Mouse (Mus musculus): ENCODE measurements around the gene Slc39a10. TPM values are rescaled to one million over a fixed set of nuclear protein-coding genes. Genes with fewer than 3 reads are reported as not detected.

Slc39a10 gene
- polyA plus RNA-seq, 1 experiment from 2014 or later = 83.9 TPM

GRCm38 (mm10) chr1:46914349-46914748, 21.7 kb upstream of the Slc39a10 start:
- DNase-seq (ENCODE audit: low spot score) (no peak), ATAC-seq (ENCODE audit: insufficient read depth, low FRiP score, low TSS enrichment) (no peak)
- H3K4me1 ChIP-seq (ENCODE audit: control insufficient read depth, insufficient read depth, low read length) = no peaks in the 10 kb centered on the region
- no peaks in the 10 kb centered on the region for H3K36me3 ChIP-seq (ENCODE audit: control insufficient read depth, insufficient read depth, low read length)
- no peaks in the 10 kb centered on the region for H3K27me3 ChIP-seq (ENCODE audit: control insufficient read depth, insufficient read depth, low read length)
- H3K9ac ChIP-seq (ENCODE audit: low read length) = no peak overlapping the region
- H3K27ac ChIP-seq (ENCODE audit: low read depth, low read length) = no peak overlapping the region
- no peaks in the 10 kb centered on the region for H3K9me3 ChIP-seq (ENCODE audit: control insufficient read depth, low read length)
- 60% methylated on average over 1 of the region's 1 CpGs for WGBS
- H3K4me2 ChIP-seq (ENCODE audit: low read depth) = no peak overlapping the region
- no peak overlapping the region for H3K4me3 ChIP-seq (ENCODE audit: low read depth, low read length)

GRCm38 (mm10) chr1:46912506-46913156, 20.0 kb upstream of the Slc39a10 start:
- no peak for ATAC-seq (ENCODE audit: insufficient read depth, low FRiP score, low TSS enrichment)
- Histone ChIP-seq H3K4me3 (ENCODE audit: low read depth, low read length) (no peak overlapping the region), H3K36me3 (ENCODE audit: control insufficient read depth, insufficient read depth, low read length) (no peaks in the 10 kb centered on the region), H3K27me3 (ENCODE audit: control insufficient read depth, insufficient read depth, low read length) (no peaks in the 10 kb centered on the region), H3K27ac (ENCODE audit: low read depth, low read length) (no peak overlapping the region), H3K4me1 (ENCODE audit: control insufficient read depth, insufficient read depth, low read length) (no peaks in the 10 kb centered on the region), H3K9me3 (ENCODE audit: control insufficient read depth, low read length) (no peaks in the 10 kb centered on the region), H3K9ac (ENCODE audit: low read length) (no peak overlapping the region), H3K4me2 (ENCODE audit: low read depth) (no peak overlapping the region)
- WGBS = 85% methylated on average over 1 of the region's 1 CpGs
- no peak for DNase-seq (ENCODE audit: low spot score)

GRCm38 (mm10) chr1:46910154-46910553, 17.5 kb upstream of the Slc39a10 start:
- Histone ChIP-seq H3K4me1 (ENCODE audit: control insufficient read depth, insufficient read depth, low read length) (no peaks in the 10 kb centered on the region), H3K9me3 (ENCODE audit: control insufficient read depth, low read length) (no peaks in the 10 kb centered on the region), H3K9ac (ENCODE audit: low read length) (no peak overlapping the region), H3K4me2 (ENCODE audit: low read depth) (no peak overlapping the region), H3K27me3 (ENCODE audit: control insufficient read depth, insufficient read depth, low read length) (no peaks in the 10 kb centered on the region), H3K4me3 (ENCODE audit: low read depth, low read length) (no peak overlapping the region), H3K27ac (ENCODE audit: low read depth, low read length) (no peak overlapping the region), H3K36me3 (ENCODE audit: control insufficient read depth, insufficient read depth, low read length) (no peaks in the 10 kb centered on the region)
- ATAC-seq (ENCODE audit: insufficient read depth, low FRiP score, low TSS enrichment) (no peak), DNase-seq (ENCODE audit: low spot score) (no peak)
- 80% methylated on average over 3 of the region's 3 CpGs for WGBS

DNA sequence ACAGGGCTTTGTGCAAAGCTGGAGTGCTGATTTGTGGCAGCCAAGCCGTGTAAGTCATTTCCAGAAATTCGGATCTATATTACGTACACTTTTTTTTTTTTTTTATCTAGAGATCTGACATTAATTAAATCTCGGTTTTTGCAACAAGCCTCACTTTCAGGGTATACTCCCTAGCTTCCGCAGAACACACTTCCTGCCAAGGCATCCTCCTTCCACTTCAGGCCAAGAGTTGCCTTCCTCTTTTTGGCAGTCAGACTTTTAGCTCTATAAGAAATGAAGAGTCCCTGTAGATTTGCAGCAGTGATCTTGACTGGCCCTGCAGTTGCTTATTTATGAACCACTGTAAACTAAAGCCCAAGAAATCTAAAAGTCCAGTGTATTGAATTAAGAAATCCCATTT, 13.1 kb upstream of the Slc39a10 start:
- no peak for DNase-seq (ENCODE audit: low spot score)
- no peak overlapping the region for H3K4me3 ChIP-seq (ENCODE audit: low read depth, low read length)
- ATAC-seq (ENCODE audit: insufficient read depth, low FRiP score, low TSS enrichment) = no peak
- H3K4me1 ChIP-seq (ENCODE audit: control insufficient read depth, insufficient read depth, low read length) = no peaks in the 10 kb centered on the region
- H3K27me3 ChIP-seq (ENCODE audit: control insufficient read depth, insufficient read depth, low read length) = no peaks in the 10 kb centered on the region
- no peak overlapping the region for H3K9ac ChIP-seq (ENCODE audit: low read length)
- no peaks in the 10 kb centered on the region for H3K9me3 ChIP-seq (ENCODE audit: control insufficient read depth, low read length)
- H3K36me3 ChIP-seq (ENCODE audit: control insufficient read depth, insufficient read depth, low read length) = no peaks in the 10 kb centered on the region
- no peak overlapping the region for H3K27ac ChIP-seq (ENCODE audit: low read depth, low read length)
- no peak overlapping the region for H3K4me2 ChIP-seq (ENCODE audit: low read depth)
- 91% methylated on average over 5 of the region's 5 CpGs for WGBS

- 84% methylated on average over 2 of the region's 2 CpGs for WGBS
- H3K9ac ChIP-seq (ENCODE audit: low read length) = no peak overlapping the region
- H3K4me2 ChIP-seq (ENCODE audit: low read depth) = no peak overlapping the region
- DNase-seq (ENCODE audit: low spot score) = no peak
- H3K27ac ChIP-seq (ENCODE audit: low read depth, low read length) = no peak overlapping the region
- H3K4me3 ChIP-seq (ENCODE audit: low read depth, low read length) = no peak overlapping the region
- H3K4me1 ChIP-seq (ENCODE audit: control insufficient read depth, insufficient read depth, low read length) = no peaks in the 10 kb centered on the region
- no peak for ATAC-seq (ENCODE audit: insufficient read depth, low FRiP score, low TSS enrichment)
- no peaks in the 10 kb centered on the region for H3K36me3 ChIP-seq (ENCODE audit: control insufficient read depth, insufficient read depth, low read length)
- no peaks in the 10 kb centered on the region for H3K27me3 ChIP-seq (ENCODE audit: control insufficient read depth, insufficient read depth, low read length)
- no peaks in the 10 kb centered on the region for H3K9me3 ChIP-seq (ENCODE audit: control insufficient read depth, low read length)
Observed at GRCm38 (mm10) chr1:46902102-46902683, 9.5 kb upstream of the Slc39a10 start.

DNA sequence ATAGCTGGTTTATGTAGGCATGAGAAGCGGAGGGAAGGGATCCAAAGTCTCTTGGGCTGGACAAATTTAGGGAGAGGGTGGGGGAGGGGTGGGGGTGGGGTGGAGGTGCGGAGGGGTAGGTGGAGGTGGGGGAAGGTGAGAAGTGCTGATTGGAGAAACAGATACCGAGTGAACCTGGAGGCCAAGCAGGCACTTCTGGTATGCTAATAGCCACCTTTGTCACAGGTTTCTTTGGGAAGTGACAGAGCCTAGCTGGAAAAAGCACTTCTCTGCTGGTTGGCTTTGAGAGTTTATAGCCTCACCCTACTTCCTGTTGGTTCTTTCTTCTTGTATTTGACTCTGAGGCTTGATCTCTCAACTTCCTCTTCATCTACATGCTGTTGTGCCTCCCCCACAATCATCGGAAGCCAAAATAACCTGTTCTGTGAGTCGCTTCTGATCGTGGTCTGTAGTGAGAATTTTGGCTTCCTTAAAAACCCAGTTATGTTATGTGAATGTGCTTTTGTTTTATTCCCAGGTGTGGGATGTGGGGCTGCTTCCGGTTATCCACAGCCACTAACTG, 1.7 kb upstream of the Slc39a10 start:
- DNase-seq (ENCODE audit: low spot score) (no peak), ATAC-seq (ENCODE audit: insufficient read depth, low FRiP score, low TSS enrichment) (no peak)
- H3K36me3 ChIP-seq (ENCODE audit: control insufficient read depth, insufficient read depth, low read length) = no peaks in the 10 kb centered on the region
- H3K9ac ChIP-seq (ENCODE audit: low read length) = no peak overlapping the region
- H3K27ac ChIP-seq (ENCODE audit: low read depth, low read length) = no peak overlapping the region
- WGBS = 27% methylated on average over 7 of the region's 7 CpGs
- H3K4me3 ChIP-seq (ENCODE audit: low read depth, low read length) = no peak overlapping the region
- H3K27me3 ChIP-seq (ENCODE audit: control insufficient read depth, insufficient read depth, low read length) = no peaks in the 10 kb centered on the region
- H3K4me2 ChIP-seq (ENCODE audit: low read depth) = no peak overlapping the region
- no peaks in the 10 kb centered on the region for H3K9me3 ChIP-seq (ENCODE audit: control insufficient read depth, low read length)
- H3K4me1 ChIP-seq (ENCODE audit: control insufficient read depth, insufficient read depth, low read length) = no peaks in the 10 kb centered on the region

DNA sequence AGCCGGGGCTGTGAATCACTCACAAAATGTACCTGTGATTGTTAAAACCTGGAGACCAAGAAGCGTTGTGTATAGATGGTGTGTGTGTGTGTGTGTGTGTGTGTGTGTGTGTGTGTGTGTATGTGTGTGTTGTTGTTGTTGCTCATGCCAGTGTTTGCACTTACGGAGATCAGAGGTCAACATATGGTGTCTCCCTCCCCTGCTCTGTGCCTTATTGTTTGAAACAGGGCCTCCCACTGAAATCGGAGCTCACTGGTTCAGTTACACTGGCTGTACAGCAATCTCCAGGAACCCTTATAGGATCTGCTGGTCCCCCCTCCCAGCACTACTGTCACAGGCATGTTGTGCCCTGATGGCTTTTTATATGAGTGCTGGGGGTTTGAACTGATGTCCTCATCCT, 3.9 kb downstream of the Slc39a10 start:
- Histone ChIP-seq H3K4me2 (ENCODE audit: low read depth) (no peak overlapping the region), H3K36me3 (ENCODE audit: control insufficient read depth, insufficient read depth, low read length) (no peaks in the 10 kb centered on the region), H3K27me3 (ENCODE audit: control insufficient read depth, insufficient read depth, low read length) (no peaks in the 10 kb centered on the region), H3K9ac (ENCODE audit: low read length) (no peak overlapping the region), H3K4me3 (ENCODE audit: low read depth, low read length) (no peak overlapping the region), H3K4me1 (ENCODE audit: control insufficient read depth, insufficient read depth, low read length) (no peaks in the 10 kb centered on the region), H3K9me3 (ENCODE audit: control insufficient read depth, low read length) (no peaks in the 10 kb centered on the region), H3K27ac (ENCODE audit: low read depth, low read length) (no peak overlapping the region)
- DNase-seq (ENCODE audit: low spot score) (no peak), ATAC-seq (ENCODE audit: insufficient read depth, low FRiP score, low TSS enrichment) (no peak)
- WGBS = 40% methylated on average over 4 of the region's 4 CpGs

GRCm38 (mm10) chr1:46888324-46888723, 4.3 kb downstream of the Slc39a10 start:
- Histone ChIP-seq H3K9ac (ENCODE audit: low read length) (no peak overlapping the region), H3K4me3 (ENCODE audit: low read depth, low read length) (no peak overlapping the region), H3K27ac (ENCODE audit: low read depth, low read length) (no peak overlapping the region), H3K9me3 (ENCODE audit: control insufficient read depth, low read length) (no peaks in the 10 kb centered on the region), H3K4me2 (ENCODE audit: low read depth) (no peak overlapping the region), H3K4me1 (ENCODE audit: control insufficient read depth, insufficient read depth, low read length) (no peaks in the 10 kb centered on the region), H3K36me3 (ENCODE audit: control insufficient read depth, insufficient read depth, low read length) (no peaks in the 10 kb centered on the region), H3K27me3 (ENCODE audit: control insufficient read depth, insufficient read depth, low read length) (no peaks in the 10 kb centered on the region)
- DNase-seq (ENCODE audit: low spot score) (no peak), ATAC-seq (ENCODE audit: insufficient read depth, low FRiP score, low TSS enrichment) (no peak)
- 40% methylated on average over 2 of the region's 2 CpGs for WGBS

DNA sequence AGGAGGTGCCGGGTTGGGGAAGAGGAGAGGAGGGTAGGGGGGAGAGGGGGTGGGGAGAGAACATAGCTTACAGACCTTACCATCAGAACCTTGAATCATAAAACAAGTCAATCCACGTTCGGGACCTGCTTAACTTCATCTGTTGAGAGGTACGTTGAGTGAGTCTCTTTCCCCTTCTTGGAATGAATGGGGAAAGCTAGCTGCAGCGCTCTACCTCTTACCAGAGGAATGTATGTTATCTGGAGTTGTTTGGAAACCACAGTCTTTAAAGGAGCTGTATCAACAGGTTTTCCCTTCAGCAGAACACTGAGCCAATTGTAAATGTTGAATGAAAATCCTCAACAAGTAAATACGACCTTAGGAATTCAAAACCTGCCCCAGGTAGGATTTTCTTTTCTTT, 4.7 kb downstream of the Slc39a10 start:
- Histone ChIP-seq H3K27me3 (ENCODE audit: control insufficient read depth, insufficient read depth, low read length) (no peaks in the 10 kb centered on the region), H3K4me1 (ENCODE audit: control insufficient read depth, insufficient read depth, low read length) (no peaks in the 10 kb centered on the region), H3K9ac (ENCODE audit: low read length) (no peak overlapping the region), H3K4me3 (ENCODE audit: low read depth, low read length) (no peak overlapping the region), H3K9me3 (ENCODE audit: control insufficient read depth, low read length) (no peaks in the 10 kb centered on the region), H3K27ac (ENCODE audit: low read depth, low read length) (no peak overlapping the region), H3K36me3 (ENCODE audit: control insufficient read depth, insufficient read depth, low read length) (no peaks in the 10 kb centered on the region), H3K4me2 (ENCODE audit: low read depth) (no peak overlapping the region)
- 18% methylated on average over 6 of the region's 6 CpGs for WGBS
- DNase-seq (ENCODE audit: low spot score) (no peak), ATAC-seq (ENCODE audit: insufficient read depth, low FRiP score, low TSS enrichment) (no peak)
